Comparison of ENCODE assay signal across 27 mouse cellular contexts in genomic region chr1:190444366-190444765, GRCm38 (mm10).
A peak's percentile ranks its signal among the peaks of the same experiment; 100 is the strongest.
DNase-seq lines count a peak whose midpoint lies in the region; ATAC-seq and TF ChIP-seq lines count a peak whose summit lies in the region.
"Had no signal": no experiment of that assay in that cellular context is flagged by ENCODE, and none has a peak within 500 bp of the region (broad histone marks: within the 10 kb centered on the region; RNA-seq: fewer than 3 reads in every experiment).

No protein-coding gene starts in this region.

- H3K4me2 ChIP-seq in kidney, embryonic 14.5 days (replicated peaks; ENCODE audit: low read depth, low read length): no peak overlapping the region
- no peak overlapping the region for H3K4me2 ChIP-seq in midbrain, embryonic 11.5 days
- H3K4me2 ChIP-seq in midbrain, embryonic 13.5 days (replicated peaks): no peak overlapping the region
- H3K4me2 ChIP-seq: embryonic facial prominence, embryonic 13.5 days; forebrain, embryonic 12.5 days; forebrain, embryonic 15.5 days; heart, embryonic 12.5 days; heart, embryonic 15.5 days; hindbrain, embryonic 13.5 days had no signal

- TF ChIP-seq CTCF in kidney, adult 2 months (conservative IDR thresholded peaks at IDR 0.05; ENCODE audit: insufficient read depth, insufficient read length, low read depth, low read length): no peak

- H3K27ac ChIP-seq in kidney, adult 2 months (ENCODE audit: insufficient read depth, low read depth, low read length): no peak overlapping the region
- no peak overlapping the region for H3K27ac ChIP-seq in kidney, embryonic 14.5 days (ENCODE audit: low read depth, low read length)
- H3K27ac ChIP-seq in midbrain, embryonic 11.5 days (ENCODE audit: low read depth, low read length): no peak overlapping the region
- H3K27ac ChIP-seq in midbrain, embryonic 13.5 days: no peak overlapping the region
- H3K27ac ChIP-seq: embryonic facial prominence, embryonic 10.5 days; embryonic facial prominence, embryonic 13.5 days; forebrain, embryonic 12.5 days; forebrain, embryonic 15.5 days; heart, embryonic 15.5 days; hindbrain, embryonic 10.5 days; hindbrain, embryonic 13.5 days had no signal

- H3K9me3 ChIP-seq in kidney, embryonic 14.5 days (ENCODE audit: control insufficient read depth, low read length): no peaks in the 10 kb centered on the region
- no peaks in the 10 kb centered on the region for H3K9me3 ChIP-seq in midbrain, embryonic 11.5 days (ENCODE audit: control insufficient read depth, low read length)
- no peaks in the 10 kb centered on the region for H3K9me3 ChIP-seq in midbrain, embryonic 13.5 days
- H3K9me3 ChIP-seq: embryonic facial prominence, embryonic 10.5 days; embryonic facial prominence, embryonic 13.5 days; forebrain, embryonic 12.5 days; forebrain, embryonic 15.5 days; heart, embryonic 12.5 days; heart, embryonic 15.5 days; hindbrain, embryonic 10.5 days; hindbrain, embryonic 13.5 days had no signal

- 37% methylated on average over 9 of the region's 9 CpGs for WGBS in kidney, adult 2 months
- 35% methylated on average over 9 of the region's 9 CpGs for WGBS in kidney, embryonic 14.5 days
- 64% methylated on average over 9 of the region's 9 CpGs for WGBS in midbrain, embryonic 11.5 days
- 70% methylated on average over 9 of the region's 9 CpGs for WGBS in midbrain, embryonic 13.5 days

- H3K9ac ChIP-seq in kidney, embryonic 14.5 days (ENCODE audit: low read depth, low read length): no peak overlapping the region
- H3K9ac ChIP-seq in midbrain, embryonic 11.5 days (ENCODE audit: low read length): no peak overlapping the region
- no peak overlapping the region for H3K9ac ChIP-seq in midbrain, embryonic 13.5 days (replicated peaks)
- H3K9ac ChIP-seq: embryonic facial prominence, embryonic 13.5 days; forebrain, embryonic 12.5 days; forebrain, embryonic 15.5 days; heart, embryonic 12.5 days; heart, embryonic 15.5 days; hindbrain, embryonic 13.5 days had no signal

- no peaks in the 10 kb centered on the region for H3K36me3 ChIP-seq in kidney, adult 2 months (ENCODE audit: control insufficient read depth, insufficient read depth, low read length)
- H3K36me3 ChIP-seq in kidney, embryonic 14.5 days (ENCODE audit: control insufficient read depth, insufficient read depth, low read length): no peaks in the 10 kb centered on the region
- H3K36me3 ChIP-seq in midbrain, embryonic 11.5 days (ENCODE audit: control insufficient read depth, insufficient read depth, low read length): no peaks in the 10 kb centered on the region
- no peaks in the 10 kb centered on the region for H3K36me3 ChIP-seq in midbrain, embryonic 13.5 days
- H3K36me3 ChIP-seq: embryonic facial prominence, embryonic 10.5 days; embryonic facial prominence, embryonic 13.5 days; forebrain, embryonic 12.5 days; forebrain, embryonic 15.5 days; heart, embryonic 12.5 days; heart, embryonic 15.5 days; hindbrain, embryonic 10.5 days; hindbrain, embryonic 13.5 days had no signal

- TF ChIP-seq POLR2A in kidney, adult 2 months (IDR thresholded peaks at IDR 0.05; ENCODE audit: low read depth, low read length): no peak

- no peak for ATAC-seq in kidney, embryonic 14.5 days (ENCODE audit: low FRiP score, low TSS enrichment)
- no peak for ATAC-seq in midbrain, embryonic 11.5 days (ENCODE audit: low FRiP score)
- ATAC-seq in midbrain, embryonic 13.5 days: no peak
- ATAC-seq: activated CD4-positive, CD25-positive, alpha-beta regulatory T cell, adult 4 months; CD4-positive, CD25-positive, alpha-beta regulatory T cell, adult 4 months; forebrain, embryonic 15.5 days had no signal

- H3K27me3 ChIP-seq in kidney, adult 2 months (replicated peaks; ENCODE audit: control insufficient read depth, insufficient read depth, low read length): no peaks in the 10 kb centered on the region
- H3K27me3 ChIP-seq in kidney, embryonic 14.5 days (ENCODE audit: control insufficient read depth, insufficient read depth, low read length): peaks cover 5% of the 10 kb centered on the region; the same call in 1 of the 2 replicates
- H3K27me3 ChIP-seq in midbrain, embryonic 11.5 days (ENCODE audit: control insufficient read depth, insufficient read depth, low read length): peaks cover 9% of the 10 kb centered on the region; the same call in 1 of the 2 replicates
- H3K27me3 ChIP-seq in midbrain, embryonic 13.5 days: peaks cover 29% of the 10 kb centered on the region; the same call in 1 of the 2 replicates

- H3K4me1 ChIP-seq in kidney, adult 2 months (ENCODE audit: control insufficient read depth, insufficient read depth, low read length): no peaks in the 10 kb centered on the region
- H3K4me1 ChIP-seq in kidney, embryonic 14.5 days (ENCODE audit: control insufficient read depth, insufficient read depth, low read length): no peaks in the 10 kb centered on the region
- H3K4me1 ChIP-seq in midbrain, embryonic 11.5 days (ENCODE audit: control insufficient read depth, insufficient read depth, low read length): no peaks in the 10 kb centered on the region
- no peaks in the 10 kb centered on the region for H3K4me1 ChIP-seq in midbrain, embryonic 13.5 days (replicated peaks)
- H3K4me1 ChIP-seq: embryonic facial prominence, embryonic 13.5 days; forebrain, embryonic 15.5 days; heart, embryonic 15.5 days had no signal

- no peak overlapping the region for H3K4me3 ChIP-seq in kidney, adult 2 months (ENCODE audit: insufficient read depth, low read depth, low read length)
- H3K4me3 ChIP-seq in kidney, embryonic 14.5 days (ENCODE audit: low read length): no peak overlapping the region
- H3K4me3 ChIP-seq in midbrain, embryonic 11.5 days (ENCODE audit: low read depth, low read length): no peak overlapping the region
- H3K4me3 ChIP-seq in midbrain, embryonic 13.5 days (replicated peaks): no peak overlapping the region
- H3K4me3 ChIP-seq: embryonic facial prominence, embryonic 10.5 days; embryonic facial prominence, embryonic 13.5 days; erythroblast, embryonic 14.5 days; forebrain, embryonic 12.5 days; forebrain, embryonic 15.5 days; heart, embryonic 12.5 days; heart, embryonic 15.5 days; hindbrain, embryonic 10.5 days; hindbrain, embryonic 13.5 days had no signal

- DNase-seq in kidney, adult 2 months: peak; percentile 31
- DNase-seq in midbrain, embryonic 11.5 days (ENCODE audit: low spot score, missing footprints): peak; percentile 59
- peak; percentile 10 for DNase-seq in kidney, postnatal 14 days
- no peak for DNase-seq in layer of hippocampus, adult 18-20 months (ENCODE audit: low spot score in 2 of 2)
- DNase-seq: adrenal gland, adult 8-10 months; adrenal gland, postnatal 25 days; cerebellum, adult 11-12 months; cerebellum, adult 8-10 months; cerebellum, postnatal 10 days; cerebellum, postnatal 36 days; embryo, embryonic 11 days; gastrocnemius, postnatal 25 days; heart, postnatal 10 days; heart, postnatal 36 days had no signal

Comparison
In these comparisons a context has a peak if more than half of its experiments do, and no peak if none do; other contexts are left out.
1. DNase-seq: peak in kidney, adult 2 months (single experiment), midbrain, embryonic 11.5 days (single experiment) and kidney, postnatal 14 days (single experiment); none in layer of hippocampus, adult 18-20 months (0 of 2).